Comparison of ENCODE assay signal across 10 mouse cellular contexts in genomic region chr13:95655284-95655683, GRCm38 (mm10). TPM values are rescaled to one million over a fixed set of nuclear protein-coding genes. Genes with fewer than 3 reads are reported as not detected.
A peak's percentile ranks its signal among the peaks of the same experiment; 100 is the strongest.
DNase-seq lines count a peak whose midpoint lies in the region; ATAC-seq lines count a peak whose summit lies in the region.
"Had no signal": no experiment of that assay in that cellular context is flagged by ENCODE, and none has a peak within 500 bp of the region (broad histone marks: within the 10 kb centered on the region; RNA-seq: fewer than 3 reads in every experiment).

No protein-coding gene starts in this region.

- DNase-seq in lung, adult 18-20 months: peak; percentile 13 to 37
- no peak for DNase-seq in lung, postnatal 25 days (ENCODE audit: low spot score)
- DNase-seq in kidney, postnatal 14 days: peak; percentile 85
- DNase-seq in ovary, postnatal 36 days (ENCODE audit: low spot score): no peak
- no peak for DNase-seq in layer of hippocampus, adult 9-10 months (ENCODE audit: low spot score)
- no peak for DNase-seq in ovary, adult 18-20 months (ENCODE audit: low spot score)

- no peak overlapping the region; the same call in 1 of the 2 replicates for H3K9ac ChIP-seq in heart, embryonic 12.5 days
- no peak overlapping the region for H3K9ac ChIP-seq in stomach, embryonic 14.5 days (replicated peaks; ENCODE audit: low read depth, low read length)
- H3K9ac ChIP-seq: embryonic facial prominence, embryonic 13.5 days had no signal

- peak overlapping the region; percentile 27; the same call in 1 of the 2 replicates for H3K4me2 ChIP-seq in heart, embryonic 12.5 days
- no peak overlapping the region for H3K4me2 ChIP-seq in stomach, embryonic 14.5 days (replicated peaks; ENCODE audit: low read depth, low read length)
- H3K4me2 ChIP-seq: embryonic facial prominence, embryonic 13.5 days had no signal

- no peak overlapping the region for H3K4me3 ChIP-seq in heart, embryonic 12.5 days
- H3K4me3 ChIP-seq in stomach, embryonic 14.5 days (ENCODE audit: low read depth, low read length): no peak overlapping the region
- H3K4me3 ChIP-seq: embryonic facial prominence, embryonic 13.5 days had no signal

- no peaks in the 10 kb centered on the region for H3K27me3 ChIP-seq in heart, embryonic 12.5 days (replicated peaks)
- no peaks in the 10 kb centered on the region for H3K27me3 ChIP-seq in stomach, embryonic 14.5 days (ENCODE audit: control insufficient read depth, insufficient read depth, low read length)
- H3K27me3 ChIP-seq: embryonic facial prominence, embryonic 13.5 days had no signal

- no peak for ATAC-seq in heart, embryonic 12.5 days (ENCODE audit: insufficient number of reproducible peaks, low FRiP score)
- peak; percentile 64; the same call in 1 of the 2 replicates for ATAC-seq in stomach, embryonic 14.5 days (ENCODE audit: insufficient number of reproducible peaks, insufficient read depth, low FRiP score, low read depth)

- peaks cover 36% of the 10 kb centered on the region for H3K4me1 ChIP-seq in heart, embryonic 12.5 days (replicated peaks)
- no peaks in the 10 kb centered on the region for H3K4me1 ChIP-seq in stomach, embryonic 14.5 days (ENCODE audit: control insufficient read depth, insufficient read depth, low read length)

- H3K9me3 ChIP-seq in heart, embryonic 12.5 days (replicated peaks): no peaks in the 10 kb centered on the region
- no peaks in the 10 kb centered on the region for H3K9me3 ChIP-seq in stomach, embryonic 14.5 days (ENCODE audit: control insufficient read depth, low read depth, low read length)
- H3K9me3 ChIP-seq: embryonic facial prominence, embryonic 13.5 days; G1E had no signal

- 13% methylated on average over 9 of the region's 9 CpGs for WGBS in heart, embryonic 12.5 days
- 19% methylated on average over 9 of the region's 9 CpGs for WGBS in stomach, embryonic 14.5 days

- peak overlapping the region; percentile 84 for H3K27ac ChIP-seq in heart, embryonic 12.5 days (ENCODE audit: poor library complexity, severe bottlenecking)
- no peak overlapping the region for H3K27ac ChIP-seq in stomach, embryonic 14.5 days (ENCODE audit: low read length)
- H3K27ac ChIP-seq: embryonic facial prominence, embryonic 13.5 days had no signal

- H3K36me3 ChIP-seq in heart, embryonic 12.5 days: no peaks in the 10 kb centered on the region
- peaks cover 5% of the 10 kb centered on the region; the same call in 1 of the 2 replicates for H3K36me3 ChIP-seq in stomach, embryonic 14.5 days (ENCODE audit: control insufficient read depth, insufficient read depth, low read length)

RNA-seq across cellular contexts. Expression of gene F2r, which starts 37.0 kb away (rescaled TPM):
- polyA plus RNA-seq in heart, embryonic 12.5 days (2016; fragmentation: Nextera tagmentation; extraction: Ambion mirVana): 184 and 192 TPM in 2 replicates
- polyA plus RNA-seq in stomach, embryonic 14.5 days (2014; fragmentation: Nextera tagmentation; extraction: Ambion mirVana): 74.0 and 77.2 TPM in 2 replicates

RNA-seq across cellular contexts. Expression of gene F2rl2, which starts 41.4 kb away (rescaled TPM):
- polyA plus RNA-seq in heart, embryonic 12.5 days (2016; fragmentation: Nextera tagmentation; extraction: Ambion mirVana): 1.9 and 2.2 TPM in 2 replicates
- 0.45 and 1.2 TPM in 2 replicates for polyA plus RNA-seq in stomach, embryonic 14.5 days (2014; fragmentation: Nextera tagmentation; extraction: Ambion mirVana)
- polyA plus RNA-seq: G1E had no signal

Comparison
In these comparisons a context has a peak if more than half of its experiments do, and no peak if none do; other contexts are left out.
1. DNase-seq: peak in lung, adult 18-20 months (2 of 2) and kidney, postnatal 14 days (single experiment); none in lung, postnatal 25 days (single experiment), ovary, postnatal 36 days (single experiment), layer of hippocampus, adult 9-10 months (single experiment) and ovary, adult 18-20 months (single experiment).